Mouse (Mus musculus) embryonic facial prominence, embryonic 12.5 days (tissue): Measurements from ENCODE around the gene Pcnx3. TPM values are rescaled to one million over a fixed set of nuclear protein-coding genes. Genes with fewer than 3 reads are reported as not detected.

Experiments used
- ATAC-seq: fragments of 200-750 bp; cut with Nextera tagmentation; 2 replicates; pipeline ENCODE4 v1.8.0; 2017; ENCODE audit not compliant: insufficient number of reproducible peaks, insufficient read depth, low FRiP score, low TSS enrichment
- H3K27ac ChIP-seq: fragments of 300-500 bp; sonication (generic); 2 replicates; pipeline ENCODE4 v1.5.1; 2016; ENCODE audit warnings: mild to moderate bottlenecking
- H3K27me3 ChIP-seq: fragments of 300-500 bp; sonication (generic); 2 replicates; pipeline ENCODE4 v1.6.1; 2016; ENCODE audit warnings: mild to moderate bottlenecking, moderate library complexity
- H3K36me3 ChIP-seq: fragments of 300-500 bp; sonication (generic); 2 replicates; pipeline ENCODE4 v1.6.1; 2016; ENCODE audit warnings: mild to moderate bottlenecking
- H3K4me1 ChIP-seq: fragments of 300-500 bp; sonication (generic); 2 replicates; pipeline ENCODE4 v1.6.1; 2016
- H3K4me2 ChIP-seq: fragments of 300-500 bp; sonication (generic); replicated peaks from 2 replicates; pipeline ENCODE4 v1.6.1; 2016; ENCODE audit warnings: mild to moderate bottlenecking, moderate library complexity
- H3K4me3 ChIP-seq: fragments of 300-500 bp; sonication (generic); 2 replicates; pipeline ENCODE4 v1.5.1; 2016; ENCODE audit warnings: mild to moderate bottlenecking
- H3K9ac ChIP-seq: fragments of 300-500 bp; sonication (generic); 2 replicates; pipeline ENCODE4 v1.6.1; 2016; ENCODE audit warnings: mild to moderate bottlenecking, moderate library complexity
- H3K9me3 ChIP-seq: fragments of 300-500 bp; sonication (generic); 2 replicates; pipeline ENCODE4 v1.6.1; 2016; ENCODE audit warnings: mild to moderate bottlenecking, moderate library complexity
- WGBS: fragments of 180-500 bp; shearing (Covaris S2); methylation state at CpG from one replicate; pipeline ENCODE4 v1.1.7; 2016; 5-methylcytosine and 5-hydroxymethylcytosine counted together
- polyA plus RNA-seq: library from polyadenylated mRNA; unstranded; fragments of >200 nt; fragmentation: Nextera tagmentation; extraction: Ambion mirVana; gene quantifications from 2 replicates; pipeline ENCODE4 v1.2.1, GENCODE M21; 2016

The Pcnx3 gene
- polyA plus RNA-seq, 1 experiment from 2014 or later, result 33.1 TPM

DNA sequence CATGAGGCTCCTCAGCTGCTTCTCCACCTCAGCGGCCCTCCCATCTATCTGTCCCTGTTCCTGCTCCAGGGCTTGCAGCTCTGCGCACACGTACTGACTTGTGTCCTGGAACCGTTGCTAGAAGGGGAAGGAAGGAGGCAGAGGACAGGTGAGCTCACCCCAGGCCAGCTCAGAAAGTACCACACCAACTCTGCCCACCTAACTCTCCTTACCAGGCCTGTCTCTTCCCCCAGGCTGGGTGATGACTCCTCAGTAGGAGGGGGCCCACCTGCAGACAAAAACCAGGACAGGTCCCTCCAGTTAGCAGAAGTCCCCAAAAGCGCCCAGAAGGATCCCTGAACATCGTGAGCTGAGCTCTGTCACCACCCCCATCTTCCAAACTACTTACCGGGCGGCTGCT lies 21.9 kb upstream of the Pcnx3 start:
- Histone ChIP-seq H3K27ac (no peak overlapping the region), H3K27me3 (no peaks in the 10 kb centered on the region), H3K9ac (no peak overlapping the region), H3K4me3 (no peak overlapping the region), H3K4me2 (no peak overlapping the region), H3K36me3 (peaks cover 51% of the 10 kb centered on the region), H3K9me3 (no peaks in the 10 kb centered on the region), H3K4me1 (peaks cover 11% of the 10 kb centered on the region)
- 83% methylated on average over 8 of the region's 8 CpGs for WGBS
- ATAC-seq, result no peak

DNA sequence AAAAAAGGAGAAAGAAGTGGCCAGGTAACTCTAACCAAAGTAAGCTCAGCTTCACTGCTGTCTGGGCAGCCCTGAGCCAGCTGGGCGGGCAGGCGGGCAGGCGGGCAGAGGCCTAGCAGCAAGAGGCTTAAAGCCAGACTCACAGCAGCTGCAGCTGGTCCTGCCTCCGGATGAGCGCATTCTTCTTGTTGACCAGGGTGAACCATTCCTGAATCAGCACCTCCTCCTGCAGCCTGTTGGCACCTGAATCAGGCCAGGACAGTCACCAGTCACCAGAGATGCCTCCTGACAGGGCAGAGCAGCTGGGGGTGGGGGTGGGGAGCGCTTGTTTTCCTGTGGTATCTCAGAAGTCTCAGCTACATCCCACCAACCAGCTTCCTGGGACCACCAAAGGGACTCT lies 21.4 kb upstream of the Pcnx3 start:
- H3K4me2 ChIP-seq, result no peak overlapping the region
- no peak for ATAC-seq
- no peak overlapping the region for H3K9ac ChIP-seq
- H3K36me3 ChIP-seq, result peaks cover 47% of the 10 kb centered on the region
- no peaks in the 10 kb centered on the region for H3K27me3 ChIP-seq
- 88% methylated on average over 6 of the region's 6 CpGs for WGBS
- H3K27ac ChIP-seq, result no peak overlapping the region
- no peaks in the 10 kb centered on the region for H3K9me3 ChIP-seq
- H3K4me1 ChIP-seq, result peaks cover 14% of the 10 kb centered on the region
- H3K4me3 ChIP-seq, result no peak overlapping the region

DNA sequence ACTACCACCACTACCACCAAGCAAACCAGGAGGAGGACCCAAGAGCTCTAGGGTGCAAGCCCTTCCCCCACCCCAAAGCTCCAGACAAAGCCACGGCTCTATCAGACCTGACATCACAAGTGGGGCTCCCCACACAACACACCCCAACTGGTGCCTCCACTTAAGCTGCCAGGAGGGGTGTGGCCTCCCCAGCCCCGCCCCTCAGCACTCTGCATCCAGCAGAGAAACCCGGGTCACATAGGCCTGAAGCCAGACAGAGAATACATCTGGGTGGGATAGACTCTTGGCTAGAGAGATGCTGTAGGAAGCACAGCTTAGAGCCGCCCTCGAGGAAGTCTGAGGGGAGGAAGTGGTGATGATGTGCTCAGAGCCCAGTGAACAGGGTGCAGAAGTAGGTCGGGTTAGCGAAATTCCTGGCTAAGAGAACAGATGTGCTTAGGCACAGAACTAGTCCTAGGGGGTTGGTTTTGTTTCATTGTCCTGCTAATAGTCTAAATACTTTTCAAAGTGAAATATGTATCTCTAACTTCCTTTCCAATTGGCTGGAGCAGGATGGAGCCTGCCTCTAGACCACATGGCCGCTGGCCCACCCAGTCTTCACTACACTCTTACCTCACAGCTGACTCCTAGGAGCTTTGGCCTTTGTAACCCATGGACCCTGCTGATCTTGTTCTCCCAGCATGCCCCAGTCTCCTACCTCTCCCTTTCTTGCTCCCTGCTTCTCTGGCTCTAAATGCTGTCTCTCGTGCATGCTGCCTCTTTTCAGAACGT lies 16.3 kb upstream of the Pcnx3 start:
- 45% methylated on average over 10 of the region's 10 CpGs for WGBS
- Histone ChIP-seq H3K4me1 (peaks cover 9% of the 10 kb centered on the region), H3K27ac (peak overlapping the region; percentile 50), H3K4me3 (no peak overlapping the region), H3K4me2 (no peak overlapping the region), H3K9ac (peak overlapping the region; percentile 10; the same call in 1 of the 2 replicates), H3K9me3 (no peaks in the 10 kb centered on the region), H3K36me3 (peaks cover 64% of the 10 kb centered on the region), H3K27me3 (no peaks in the 10 kb centered on the region)
- ATAC-seq, result peak; percentile 65; the same call in 1 of the 2 replicates

DNA sequence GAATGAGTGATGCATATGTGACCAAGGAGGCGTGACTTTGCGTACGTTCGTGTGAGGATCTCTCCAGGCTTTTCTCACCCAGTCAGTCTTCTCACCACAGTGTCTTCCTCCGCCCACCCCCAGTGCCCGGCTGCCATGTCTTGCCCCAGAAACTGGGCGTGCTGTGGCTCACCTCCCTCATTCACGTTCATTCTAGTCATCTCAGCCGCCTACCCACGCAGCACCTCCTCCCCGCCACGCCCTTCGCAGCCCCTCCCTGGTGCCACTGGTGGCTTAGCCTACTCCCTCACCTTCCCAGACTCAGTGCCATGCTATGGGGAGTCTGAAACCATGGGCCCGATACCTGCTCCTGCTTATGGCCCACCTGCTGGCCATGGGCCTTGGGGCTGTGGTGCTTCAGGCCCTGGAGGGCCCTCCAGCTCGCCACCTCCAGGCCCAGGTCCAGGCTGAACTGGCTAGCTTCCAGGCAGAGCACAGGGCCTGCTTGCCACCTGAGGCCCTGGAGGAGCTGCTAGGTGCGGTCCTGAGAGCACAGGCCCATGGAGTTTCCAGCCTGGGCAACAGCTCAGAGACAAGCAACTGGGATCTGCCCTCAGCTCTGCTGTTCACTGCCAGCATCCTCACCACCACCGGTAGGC lies 15.6 kb upstream of the Pcnx3 start, which contains the start of gene Kcnk7:
TSS of gene Kcnk7 (plus strand) at position 205 of the 638 bp plus-strand sequence.
- H3K4me2 ChIP-seq, result no peak within 1 kb of the TSS
- no peaks in the 10 kb centered on the region for H3K27me3 ChIP-seq
- WGBS, result 80% methylated on average over 17 of the region's 17 CpGs
- peaks cover 9% of the 10 kb centered on the region for H3K4me1 ChIP-seq
- ATAC-seq, result no peak
- no peak within 1 kb of the TSS for H3K4me3 ChIP-seq
- H3K36me3 ChIP-seq, result peaks cover 66% of the 10 kb centered on the region
- peak within 1 kb of the TSS; percentile 50 for H3K27ac ChIP-seq
- H3K9ac ChIP-seq, result peak within 1 kb of the TSS; percentile 10; the same call in 1 of the 2 replicates
- no peaks in the 10 kb centered on the region for H3K9me3 ChIP-seq

DNA sequence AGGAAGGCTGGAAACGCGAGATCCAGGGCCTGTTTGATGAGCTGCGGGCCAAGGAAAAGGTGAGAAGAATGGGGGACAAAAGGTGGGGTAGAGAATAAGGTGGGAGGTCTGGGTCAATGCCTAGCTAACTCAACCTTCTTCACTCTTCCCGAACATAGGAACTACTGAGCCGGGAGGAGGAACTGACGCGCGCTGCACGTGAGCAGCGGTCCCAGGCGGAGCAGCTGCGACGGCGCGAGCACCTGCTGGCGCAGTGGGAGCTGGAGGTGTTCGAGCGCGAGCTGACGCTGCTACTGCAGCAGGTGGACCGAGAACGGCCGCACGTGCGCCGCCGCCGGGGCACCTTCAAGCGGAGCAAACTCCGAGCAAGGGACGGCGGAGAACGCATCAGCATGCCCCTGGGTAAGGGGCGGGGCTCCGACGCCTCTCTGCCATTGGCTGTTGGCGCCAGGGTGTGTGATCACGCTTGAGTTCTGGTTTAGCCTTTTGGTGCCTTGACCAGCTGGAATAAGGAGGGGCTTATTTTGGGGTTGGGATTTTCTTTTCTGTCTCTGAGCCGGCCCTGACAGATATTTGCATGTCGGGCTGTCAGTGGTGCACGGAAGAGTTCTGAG lies 7.2 kb upstream of the Pcnx3 start:
- 23% methylated on average over 41 of the region's 41 CpGs for WGBS
- H3K36me3 ChIP-seq, result peaks cover 89% of the 10 kb centered on the region
- no peak overlapping the region for H3K4me3 ChIP-seq
- no peak overlapping the region for H3K27ac ChIP-seq
- peaks cover 29% of the 10 kb centered on the region for H3K4me1 ChIP-seq
- no peaks in the 10 kb centered on the region for H3K9me3 ChIP-seq
- H3K4me2 ChIP-seq, result peak overlapping the region; percentile 31
- H3K27me3 ChIP-seq, result no peaks in the 10 kb centered on the region
- ATAC-seq, result no peak
- no peak overlapping the region for H3K9ac ChIP-seq

DNA sequence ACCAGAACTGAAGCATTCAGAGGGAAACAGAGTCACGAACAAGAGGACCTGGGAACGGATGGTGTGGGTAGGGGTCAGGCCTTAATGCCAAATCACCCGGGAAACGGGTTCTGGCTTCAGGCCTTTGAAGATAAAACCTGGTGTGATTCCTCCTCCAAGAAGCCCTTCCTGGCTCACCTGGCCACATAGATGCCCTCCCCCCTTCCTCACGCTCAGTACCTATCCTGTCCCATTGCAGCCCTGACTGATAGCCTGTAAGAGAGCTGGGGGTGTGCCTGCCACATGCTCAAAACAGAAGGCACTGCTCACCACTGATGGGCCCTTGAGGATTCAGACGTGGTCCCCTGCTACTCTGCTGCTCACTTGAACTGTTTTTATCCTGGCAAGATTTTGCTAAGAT lies 5.1 kb upstream of the Pcnx3 start:
- Histone ChIP-seq H3K4me1 (peaks cover 36% of the 10 kb centered on the region), H3K27ac (no peak overlapping the region), H3K36me3 (peaks cover 71% of the 10 kb centered on the region), H3K9me3 (no peaks in the 10 kb centered on the region), H3K9ac (no peak overlapping the region), H3K4me2 (peak overlapping the region; percentile 94), H3K27me3 (no peaks in the 10 kb centered on the region), H3K4me3 (0 out of 2 replicates have a peak overlapping the region, but pooled peaks have one; percentile 95)
- 85% methylated on average over 6 of the region's 6 CpGs for WGBS
- ATAC-seq, result no peak

DNA sequence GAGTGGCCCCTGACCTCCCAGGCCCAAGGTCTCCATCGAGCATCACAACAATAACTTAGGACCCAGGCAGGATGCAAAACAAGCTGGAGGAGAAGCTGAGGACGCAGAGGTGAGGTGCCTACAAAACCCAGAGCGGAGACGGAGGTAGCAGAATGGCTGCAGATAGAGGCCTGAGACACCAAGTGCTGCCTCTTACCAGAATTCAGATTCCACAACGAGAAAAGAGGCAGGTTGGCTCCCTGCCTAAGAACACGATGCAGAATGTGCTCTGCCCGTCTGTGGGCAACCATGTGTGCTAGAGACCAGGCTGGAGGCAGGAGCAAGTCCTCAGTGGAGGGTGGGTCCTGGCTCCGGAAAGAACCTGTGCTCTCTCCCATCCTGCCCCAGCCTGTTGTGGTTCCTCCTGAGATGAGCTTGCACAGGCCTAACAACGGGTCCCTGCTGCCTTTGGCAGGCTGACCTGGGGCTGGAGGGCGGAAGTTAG lies 4.2 kb upstream of the Pcnx3 start:
- peaks cover 37% of the 10 kb centered on the region for H3K4me1 ChIP-seq
- peak overlapping the region; percentile 94 for H3K4me2 ChIP-seq
- H3K27ac ChIP-seq, result peak overlapping the region; percentile 61
- ATAC-seq, result no peak
- H3K27me3 ChIP-seq, result no peaks in the 10 kb centered on the region
- H3K4me3 ChIP-seq, result peak overlapping the region; percentile 95; the same call in 1 of the 2 replicates
- 67% methylated on average over 10 of the region's 10 CpGs for WGBS
- H3K9me3 ChIP-seq, result no peaks in the 10 kb centered on the region
- H3K9ac ChIP-seq, result peak overlapping the region; percentile 95
- H3K36me3 ChIP-seq, result peaks cover 63% of the 10 kb centered on the region

DNA sequence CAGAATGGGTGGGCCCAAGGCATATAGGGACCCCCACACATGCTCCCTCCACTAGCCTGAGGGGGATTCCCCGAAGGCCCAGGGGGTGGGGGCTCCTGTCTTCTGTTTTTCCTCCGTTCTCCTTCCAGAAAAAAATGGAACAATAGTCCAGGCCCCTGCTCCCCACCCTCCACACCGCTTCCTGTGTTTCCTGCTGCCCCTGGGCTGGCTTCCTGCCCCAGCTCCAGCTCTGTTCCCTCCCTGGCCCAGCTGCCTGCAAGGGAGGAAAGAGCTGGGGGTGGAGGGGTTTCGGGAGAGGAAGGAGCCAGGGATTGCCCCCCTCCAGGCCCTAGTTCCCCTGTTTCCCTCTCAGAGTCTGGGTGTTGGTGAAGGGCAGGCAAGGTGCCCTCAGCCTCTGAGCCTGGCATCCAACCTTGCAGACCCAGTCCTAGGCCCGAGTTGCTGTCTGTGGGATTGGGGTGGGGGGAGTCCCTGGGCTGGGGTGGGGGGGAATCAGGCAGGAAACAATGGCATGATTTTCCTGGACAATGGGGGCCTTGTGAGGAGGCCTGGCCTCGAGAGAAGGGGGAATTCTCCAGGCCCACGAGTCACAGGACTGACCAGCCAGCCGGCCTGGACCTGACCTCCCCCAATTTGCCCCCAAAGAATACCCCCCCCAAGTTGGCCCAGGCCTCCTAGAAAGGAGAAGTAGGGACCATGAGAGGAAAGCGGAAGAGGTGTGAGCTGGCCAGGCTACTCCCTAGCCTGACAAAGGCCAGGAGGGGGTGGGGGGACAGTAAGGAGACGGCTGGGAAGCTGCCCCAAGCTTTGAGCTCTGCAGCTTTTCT lies 3.6 kb upstream of the Pcnx3 start:
- 34% methylated on average over 10 of the region's 10 CpGs for WGBS
- Histone ChIP-seq H3K36me3 (peaks cover 56% of the 10 kb centered on the region), H3K4me1 (peaks cover 44% of the 10 kb centered on the region), H3K27me3 (no peaks in the 10 kb centered on the region), H3K4me2 (peak overlapping the region; percentile 94), H3K27ac (peak overlapping the region; percentile 61), H3K9me3 (no peaks in the 10 kb centered on the region), H3K4me3 (peak overlapping the region; percentile 95), H3K9ac (peak overlapping the region; percentile 95)
- ATAC-seq, result no peak

DNA sequence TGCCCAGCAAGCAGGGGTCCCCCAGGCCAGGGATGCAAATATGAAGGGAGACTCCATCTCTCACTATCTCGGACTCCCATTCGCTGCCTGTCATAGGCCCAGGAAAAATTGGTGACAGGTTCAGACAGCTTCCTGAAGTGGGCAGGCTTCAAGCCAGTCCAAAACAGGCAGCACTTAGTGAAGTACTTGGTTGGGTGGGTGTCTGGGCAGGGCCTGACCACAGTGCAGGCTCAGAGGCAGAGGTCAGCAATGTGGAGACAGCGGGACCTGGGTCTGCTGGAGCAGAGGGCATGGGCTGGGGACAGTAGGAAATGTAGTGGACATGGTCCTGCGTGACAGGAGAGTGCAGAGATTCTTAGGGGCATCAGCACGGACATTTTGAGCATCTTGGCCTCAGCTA lies 2.9 kb upstream of the Pcnx3 start:
- H3K4me3 ChIP-seq, result peak overlapping the region; percentile 95
- H3K4me1 ChIP-seq, result peaks cover 48% of the 10 kb centered on the region
- H3K9me3 ChIP-seq, result no peaks in the 10 kb centered on the region
- no peaks in the 10 kb centered on the region for H3K27me3 ChIP-seq
- WGBS, result 66% methylated on average over 5 of the region's 5 CpGs
- peak overlapping the region; percentile 95 for H3K9ac ChIP-seq
- ATAC-seq, result no peak
- H3K4me2 ChIP-seq, result peak overlapping the region; percentile 94
- peaks cover 49% of the 10 kb centered on the region for H3K36me3 ChIP-seq
- H3K27ac ChIP-seq, result peak overlapping the region; percentile 61

DNA sequence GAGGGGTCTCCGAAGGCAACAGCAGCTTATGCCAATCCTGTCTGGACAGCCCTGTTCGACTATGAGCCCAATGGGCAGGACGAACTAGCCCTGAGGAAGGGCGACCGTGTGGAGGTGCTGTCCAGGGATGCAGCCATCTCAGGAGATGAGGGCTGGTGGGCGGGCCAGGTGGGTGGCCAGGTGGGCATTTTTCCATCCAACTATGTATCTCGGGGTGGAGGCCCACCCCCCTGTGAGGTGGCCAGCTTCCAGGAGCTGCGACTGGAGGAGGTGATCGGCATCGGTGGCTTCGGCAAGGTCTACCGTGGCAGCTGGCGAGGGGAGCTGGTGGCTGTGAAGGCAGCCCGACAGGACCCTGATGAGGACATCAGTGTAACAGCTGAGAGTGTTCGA lies 1.6 kb upstream of the Pcnx3 start:
- Histone ChIP-seq H3K9ac (peak overlapping the region; percentile 95), H3K4me3 (peak overlapping the region; percentile 95), H3K27me3 (no peaks in the 10 kb centered on the region), H3K36me3 (peaks cover 49% of the 10 kb centered on the region), H3K4me1 (peaks cover 48% of the 10 kb centered on the region), H3K9me3 (no peaks in the 10 kb centered on the region), H3K27ac (peak overlapping the region; percentile 90), H3K4me2 (peak overlapping the region; percentile 94)
- ATAC-seq, result no peak
- WGBS, result 66% methylated on average over 15 of the region's 15 CpGs
